Mouse (Mus musculus) embryonic stem cell, embryonic (primary cell): ENCODE data around the gene Tcam1.

Source experiments
- CTCF ChIA-PET, 4 experiments: fragments of 300-600 bp in 2 of 4; fragments of 350-600 bp in 2 of 4; sonication (Branson Sonifier 250); formaldehyde crosslinking; loops; one replicate each; lab custom pipeline; 2022; ENCODE audit warnings: inconsistent platforms in 2 of 4; lab: Charles Lee
- POLR2A ChIA-PET, 4 experiments: fragments of 300-600 bp in 2 of 4; fragments of 350-600 bp in 2 of 4; sonication (Branson Sonifier 250); formaldehyde crosslinking; loops; one replicate each; lab custom pipeline; 2022; ENCODE audit warnings: antibody characterized with exemption in 4 of 4, inconsistent platforms in 1 of 4; lab: Charles Lee

Tcam1 gene

DNA sequence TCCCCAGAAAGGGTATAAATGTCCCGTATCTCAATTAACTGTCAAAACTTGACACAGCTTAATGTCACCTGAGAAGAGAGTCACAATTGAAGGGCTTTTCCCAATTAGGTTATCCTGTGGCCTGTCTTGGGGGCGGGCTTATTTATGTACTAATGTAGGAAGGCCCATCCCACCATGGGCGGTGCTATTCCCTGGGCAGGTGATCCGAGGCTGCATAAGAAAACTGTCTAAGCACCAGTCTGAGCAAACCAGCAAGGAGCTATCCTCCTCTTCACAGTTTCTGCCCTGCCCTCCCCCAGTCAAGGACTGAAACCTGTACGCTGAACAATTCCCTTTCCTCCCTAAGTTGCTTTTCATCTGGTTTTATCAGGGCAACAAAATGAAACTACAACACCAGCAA lies 13.9 kb downstream of the Tcam1 start:
- POLR2A ChIA-PET, result interaction anchor here in 2 of 4 experiments (1.0 to 2.6 kb wide), 3 partner anchors 10 to 17 kb away, joined by 3 to 7 read pairs (median 3); partner anchors contain the start of gene Tcam1 (in 1 of the 2)

DNA sequence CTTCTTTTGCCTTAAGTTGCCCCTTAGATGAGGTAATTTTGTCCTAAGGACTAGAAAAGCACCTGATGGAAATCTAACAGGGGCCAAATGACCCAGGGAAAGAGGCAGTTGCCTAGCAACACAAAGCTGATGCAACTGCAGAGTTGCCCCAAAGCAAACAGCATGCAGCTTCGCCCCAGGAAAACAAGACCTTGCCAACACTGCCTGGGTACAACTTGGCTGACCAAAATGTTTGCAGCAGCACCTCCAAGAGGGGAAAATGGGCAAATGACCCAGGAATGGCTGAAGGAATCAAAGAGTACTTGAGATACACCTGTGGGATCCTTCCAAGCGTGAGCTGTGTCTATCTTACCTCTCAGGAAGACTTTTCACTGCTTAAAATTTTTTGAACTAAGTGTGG lies 15.4 kb downstream of the Tcam1 start:
- POLR2A ChIA-PET, result interaction anchor here in 1 of 4 experiments (0.8 to 1.3 kb wide), 5 partner anchors 19 to 76 kb away, joined by 3 read pairs; partner anchors contain the start of genes Ccdc47 and Smarcd2

More for the DNA sequence above, 13.9 kb downstream of the Tcam1 start:
- CTCF ChIA-PET, result interaction anchor here in 1 of 4 experiments (0.6 kb wide), 1 partner anchor 675 kb away, joined by 3 read pairs; no protein-coding TSS in a partner anchor

DNA sequence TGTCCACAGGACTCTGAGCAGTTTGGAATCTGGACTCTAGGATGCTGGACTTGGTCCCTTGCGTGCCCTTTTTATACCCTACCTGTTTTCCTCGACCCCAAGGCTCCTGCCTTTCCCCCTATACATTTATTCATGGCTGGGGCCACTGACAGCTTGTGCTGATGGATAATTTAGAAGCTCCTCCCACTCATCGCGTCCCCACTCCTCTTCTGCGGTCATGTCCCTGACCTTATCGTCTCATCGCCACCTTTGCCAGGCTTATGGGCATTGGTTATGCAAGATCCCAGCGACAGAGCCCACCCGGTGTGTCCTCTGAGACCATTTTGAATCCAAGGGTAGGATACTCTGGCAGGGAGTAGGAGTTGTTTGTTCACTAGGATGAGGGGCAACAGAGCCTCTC lies 25.3 kb downstream of the Tcam1 start, which contains the start of gene Gh:
Gh (minus strand) TSS at position 101 of the 400 bp plus-strand sequence.
- POLR2A ChIA-PET, result interaction anchor here in 1 of 4 experiments (1.4 kb wide), 1 partner anchor 27 kb away, joined by 5 read pairs; no protein-coding TSS in a partner anchor
- CTCF ChIA-PET, result interaction anchor here in 2 of 4 experiments (1.3 to 2.5 kb wide), 7 partner anchors 11 to 200 kb away, joined by 3 to 16 read pairs (median 8); partner anchors contain the start of genes Cd79b (in 1 of the 2) and Tcam1 (in 1 of the 2)

More for the DNA sequence above, 15.4 kb downstream of the Tcam1 start:
- CTCF ChIA-PET, result interaction anchor here in 1 of 4 experiments (1.0 to 1.2 kb wide), 2 partner anchors 35 to 364 kb away, joined by 3 to 4 read pairs; no protein-coding TSS in a partner anchor

DNA sequence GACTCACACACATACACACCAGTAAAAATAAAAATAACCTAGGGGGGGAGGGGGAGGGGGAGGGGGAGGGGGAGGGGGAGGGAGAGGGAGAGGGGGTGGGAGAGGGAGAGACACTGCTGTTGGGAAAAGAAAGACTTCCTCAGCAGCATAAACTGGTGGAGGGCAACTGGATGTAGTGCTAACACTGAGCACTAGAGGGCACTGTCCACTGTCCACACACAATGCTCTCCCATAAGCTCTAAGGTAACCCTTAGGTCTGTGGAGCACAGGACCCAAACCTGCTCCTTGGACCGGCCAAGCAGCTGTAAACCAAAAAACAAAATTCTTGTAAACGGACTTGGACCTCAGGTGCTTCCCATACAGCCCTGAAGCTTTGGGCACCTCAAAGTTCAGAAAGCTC lies 26.2 kb downstream of the Tcam1 start:
- CTCF ChIA-PET, result interaction anchor here (0.5 to 2.5 kb wide), 48 partner anchors 9 to 1773 kb away, joined by 3 to 16 read pairs (median 4); partner anchors contain the start of genes Tcam1 (in 2 of the 4), Cd79b (in 1 of the 4), Map3k3 (in 1 of the 4) and Prr29 (in 1 of the 4)
- POLR2A ChIA-PET, result interaction anchor here in 3 of 4 experiments (0.5 to 1.8 kb wide), 9 partner anchors 11 to 219 kb away, joined by 3 to 5 read pairs (median 3); partner anchors contain the start of gene Map3k3 (in 1 of the 3)

DNA sequence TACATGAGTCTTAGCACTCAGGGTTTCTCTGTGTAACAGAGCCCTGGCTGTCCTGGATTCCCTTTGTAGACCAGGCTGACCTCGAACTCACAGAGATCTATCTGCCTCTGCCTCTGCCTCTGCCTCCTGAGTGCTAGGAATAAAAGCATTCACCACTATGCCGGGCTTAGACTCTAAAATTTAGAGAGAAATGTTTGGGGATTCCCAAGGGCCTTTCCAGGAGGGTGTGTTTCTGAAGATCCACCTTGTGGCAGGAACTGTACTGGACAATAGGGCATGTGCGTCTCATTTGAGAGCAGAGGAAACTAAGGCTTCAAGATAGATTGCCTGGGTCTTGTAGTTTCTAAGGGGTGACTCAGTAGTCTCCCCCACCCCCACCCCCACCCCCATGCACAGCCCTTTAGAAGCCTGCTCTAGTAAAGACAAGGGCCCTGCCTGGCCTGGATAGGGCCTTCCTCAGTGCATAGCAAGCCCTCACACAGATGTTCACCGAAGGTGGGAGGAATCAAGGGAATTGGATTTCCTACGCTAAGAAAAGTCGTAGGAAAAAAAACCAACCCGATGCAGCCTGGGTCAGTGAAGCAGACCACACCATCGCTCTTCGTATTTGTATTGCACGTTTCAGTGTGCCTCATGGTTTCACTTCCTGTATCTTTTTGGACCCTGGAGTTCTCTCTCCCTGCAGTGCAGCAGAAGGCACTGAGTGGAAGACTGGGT lies 29.0 kb downstream of the Tcam1 start:
- ChIA-PET POLR2A (interaction anchor here in 2 of 4 experiments (0.5 to 0.9 kb wide), 2 partner anchors 12 to 112 kb away, joined by 3 to 6 read pairs; no protein-coding TSS in a partner anchor), CTCF (no interaction called here)

DNA sequence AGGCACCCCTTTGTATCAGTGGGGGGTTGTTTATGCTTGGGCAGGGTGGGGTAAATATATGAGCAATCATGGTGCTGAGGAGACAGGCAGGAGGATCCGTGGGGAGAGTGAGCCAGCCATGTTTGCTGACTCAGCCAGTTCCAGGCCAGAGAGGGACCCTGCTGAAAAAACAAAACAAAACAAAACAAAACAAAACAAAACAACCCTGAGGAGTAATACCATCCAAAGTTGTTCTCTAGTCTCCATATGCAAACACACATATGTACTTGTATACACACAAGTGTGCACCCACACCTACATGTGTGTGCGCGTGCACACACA lies 29.6 kb downstream of the Tcam1 start:
- ChIA-PET POLR2A (interaction anchor here in 2 of 4 experiments (0.5 to 3.1 kb wide), 3 partner anchors 12 to 112 kb away, joined by 3 to 13 read pairs (median 6); no protein-coding TSS in a partner anchor), CTCF (no interaction called here)

DNA sequence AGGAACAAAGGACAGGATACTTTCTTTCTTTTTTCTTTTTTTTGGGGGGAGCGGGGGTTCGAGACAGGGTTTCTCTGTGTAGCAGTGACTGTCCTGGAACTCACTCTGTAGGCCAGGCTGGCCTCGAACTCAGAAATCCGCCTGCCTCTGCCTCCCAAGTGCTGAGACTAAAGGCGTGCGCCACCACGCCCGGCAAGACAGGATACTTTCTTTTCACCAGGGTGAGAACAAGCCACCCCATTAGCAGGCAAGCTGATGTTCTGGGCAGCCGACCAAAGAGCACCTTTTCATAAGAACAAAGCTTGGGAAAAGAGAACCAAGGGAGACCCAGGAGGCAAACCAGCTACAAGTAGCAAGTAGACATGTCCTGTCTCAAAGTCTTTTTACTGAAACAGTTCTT lies 30.3 kb downstream of the Tcam1 start:
- ChIA-PET POLR2A (interaction anchor here in 2 of 4 experiments (0.9 to 3.1 kb wide), 7 partner anchors 16 to 222 kb away, joined by 3 to 13 read pairs (median 5); partner anchors contain the start of genes Map3k3 (in 1 of the 2) and Smarcd2 (in 1 of the 2)), CTCF (interaction anchor here in 3 of 4 experiments (0.5 to 2.2 kb wide), 4 partner anchors 60 to 553 kb away, joined by 3 to 8 read pairs (median 4); no protein-coding TSS in a partner anchor)

DNA sequence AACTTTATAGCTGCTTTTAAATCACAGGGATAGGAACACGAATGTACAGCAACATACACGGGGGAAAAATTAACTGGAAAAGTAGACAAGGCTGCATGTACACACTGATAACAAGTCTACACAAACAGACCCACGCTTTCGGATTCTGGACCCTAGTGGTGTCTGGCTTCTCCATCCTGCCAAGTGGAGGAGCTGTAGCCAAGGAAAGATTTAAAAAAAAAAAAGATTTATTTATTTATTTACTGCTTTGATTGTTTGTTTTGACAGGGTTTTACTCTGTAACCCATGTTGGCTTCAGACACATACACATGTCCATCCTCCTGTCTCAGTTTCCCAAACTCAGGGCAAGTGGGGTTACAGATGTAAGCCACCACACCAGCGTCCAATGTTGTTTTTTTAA lies 31.0 kb downstream of the Tcam1 start:
- POLR2A ChIA-PET, result interaction anchor here in 2 of 4 experiments (0.6 to 3.1 kb wide), 9 partner anchors 10 to 223 kb away, joined by 3 to 13 read pairs (median 5); partner anchors contain the start of genes Map3k3 (in 1 of the 2) and Smarcd2 (in 1 of the 2)

DNA sequence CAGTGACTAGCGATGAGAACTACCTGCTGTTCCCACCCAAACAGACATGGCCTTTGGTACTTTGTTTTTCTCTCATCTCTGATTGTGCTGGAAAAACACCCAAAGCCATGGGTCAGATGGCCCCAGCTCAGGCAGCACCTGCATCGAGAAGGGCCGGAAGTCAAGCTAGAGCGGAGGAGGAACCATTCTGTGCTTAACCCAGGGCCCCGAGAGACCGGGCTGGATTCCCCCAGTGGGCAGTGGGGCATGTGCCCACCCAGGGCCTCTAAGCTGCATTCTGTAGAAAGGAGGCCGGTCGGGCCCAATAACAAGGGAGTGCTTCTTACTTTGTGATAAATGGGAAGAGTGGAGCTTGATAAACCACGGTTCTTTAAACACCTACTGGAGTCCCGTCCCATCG lies 31.7 kb downstream of the Tcam1 start:
- POLR2A ChIA-PET, result interaction anchor here in 3 of 4 experiments (0.6 to 3.1 kb wide), 13 partner anchors 10 to 193 kb away, joined by 3 to 13 read pairs (median 4); partner anchors contain the start of gene Smarcd2 (in 1 of the 3)
- CTCF ChIA-PET, result interaction anchor here (0.6 to 2.2 kb wide), 7 partner anchors 11 to 184 kb away, joined by 3 to 8 read pairs (median 4); partner anchors contain the start of genes Prr29 (in 1 of the 4) and Tcam1 (in 1 of the 4)

More for the DNA sequence above, 31.0 kb downstream of the Tcam1 start:
- CTCF ChIA-PET, result interaction anchor here (0.6 to 2.2 kb wide), 4 partner anchors 59 to 321 kb away, joined by 4 to 8 read pairs (median 4); partner anchors contain the start of gene Prr29 (in 1 of the 4)

DNA sequence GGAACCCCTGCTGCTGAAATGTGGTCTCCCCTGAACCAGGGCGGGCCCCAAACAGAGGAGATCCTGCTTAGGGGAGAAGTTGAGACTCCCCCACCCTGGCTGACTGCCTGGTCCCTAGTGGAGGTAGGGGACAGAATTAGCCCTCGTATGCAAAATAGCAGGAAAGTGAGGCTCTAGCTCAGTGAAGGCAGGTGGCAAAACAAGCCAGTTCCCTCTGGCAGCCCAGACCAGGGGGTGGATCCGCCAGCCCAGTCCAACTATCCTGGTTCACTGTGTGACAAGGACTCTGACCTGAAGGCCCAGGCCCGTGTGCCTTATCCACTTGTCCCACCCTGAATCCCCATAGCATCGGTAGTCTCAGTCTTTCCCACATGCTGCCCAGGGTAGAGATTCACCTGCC lies 33.7 kb downstream of the Tcam1 start:
- POLR2A ChIA-PET, result interaction anchor here in 2 of 4 experiments (1.3 to 2.6 kb wide), 2 partner anchors 9 to 191 kb away, joined by 3 to 12 read pairs; no protein-coding TSS in a partner anchor
- CTCF ChIA-PET, result no interaction called here

DNA sequence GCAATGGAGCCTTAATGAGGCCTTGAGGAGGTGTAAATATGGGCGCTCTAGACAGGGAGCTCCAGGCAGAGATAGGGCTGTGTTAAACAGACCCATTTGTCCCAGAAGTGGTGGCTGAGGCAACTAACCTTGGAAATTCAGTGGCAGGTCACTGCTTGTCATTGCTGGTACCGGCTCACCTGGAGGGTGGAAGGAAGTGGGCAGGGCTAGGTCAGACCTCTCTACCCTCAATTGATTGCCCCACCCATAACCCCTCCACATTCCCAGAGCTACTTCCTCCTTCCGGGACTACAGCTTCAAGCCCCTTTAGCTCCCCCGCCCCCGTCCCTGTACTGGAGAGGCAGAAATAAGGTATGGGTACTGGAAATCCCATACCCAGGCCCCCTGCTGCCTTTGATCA lies 37.1 kb downstream of the Tcam1 start:
- ChIA-PET CTCF (interaction anchor here in 2 of 4 experiments (0.5 to 2.7 kb wide), 6 partner anchors 10 to 346 kb away, joined by 3 to 16 read pairs (median 4); partner anchors contain the start of genes Ace (in 1 of the 2) and Prr29 (in 1 of the 2)), POLR2A (interaction anchor here in 3 of 4 experiments (0.7 to 1.5 kb wide), 7 partner anchors 11 to 120 kb away, joined by 3 to 6 read pairs (median 3); partner anchors contain the start of genes Ccdc47 (in 1 of the 3) and Tcam1 (in 1 of the 3))

DNA sequence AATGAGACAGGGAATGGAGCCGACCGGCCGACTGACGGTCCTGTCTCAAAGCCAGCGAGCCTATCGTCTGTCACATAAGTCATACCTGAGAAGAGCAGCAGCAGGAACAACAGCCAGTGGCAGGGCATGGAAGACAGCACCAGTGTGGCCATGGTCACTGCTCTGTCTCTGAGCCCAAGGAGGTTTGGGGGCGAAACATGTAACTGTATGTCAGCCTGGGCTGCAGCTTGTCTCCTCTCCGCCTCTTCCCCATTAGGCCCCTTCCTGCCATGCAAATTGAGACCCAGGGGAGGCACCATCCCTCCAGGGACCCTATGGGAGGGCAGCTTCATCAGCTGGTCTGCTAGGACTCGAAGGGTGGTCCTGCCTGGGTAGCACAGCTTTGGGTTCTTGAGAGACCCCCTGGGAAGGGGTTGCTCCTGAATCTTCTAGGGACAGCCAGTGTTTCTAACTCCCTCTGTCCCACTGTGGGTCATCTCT lies 37.9 kb downstream of the Tcam1 start, which contains the start of gene Cd79b:
Cd79b (minus strand) TSS at position 430 of the 480 bp plus-strand sequence.
- ChIA-PET CTCF (interaction anchor here in 1 of 4 experiments (0.7 to 2.7 kb wide), 3 partner anchors 12 to 48 kb away, joined by 3 to 16 read pairs (median 3); no protein-coding TSS in a partner anchor), POLR2A (interaction anchor here in 2 of 4 experiments (0.6 to 1.5 kb wide), 10 partner anchors 14 to 187 kb away, joined by 3 to 6 read pairs (median 3); partner anchors contain the start of genes Ccdc47 (in 1 of the 2), Ern1 (in 1 of the 2) and Tcam1 (in 1 of the 2))

DNA sequence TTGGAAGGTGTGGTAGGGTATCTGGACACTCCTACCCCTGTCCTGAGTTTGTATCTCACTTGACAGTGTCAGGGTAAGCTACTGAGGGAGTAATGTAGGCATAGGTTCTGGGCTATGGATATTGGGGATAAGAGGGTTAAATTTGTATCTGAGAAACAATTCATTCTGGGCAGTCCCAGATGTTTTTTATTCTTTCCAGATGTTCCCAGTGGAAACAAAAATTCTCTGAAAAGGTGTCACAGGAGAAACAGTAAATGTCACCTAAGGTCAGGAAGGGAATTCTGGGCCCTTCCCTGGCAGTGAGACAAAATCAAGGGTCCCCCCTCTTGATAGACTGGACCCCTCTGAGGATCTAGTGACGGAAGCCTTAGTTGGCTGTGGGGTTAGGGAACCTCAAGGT lies 39.9 kb downstream of the Tcam1 start:
- POLR2A ChIA-PET, result no interaction called here
- CTCF ChIA-PET, result no interaction called here

DNA sequence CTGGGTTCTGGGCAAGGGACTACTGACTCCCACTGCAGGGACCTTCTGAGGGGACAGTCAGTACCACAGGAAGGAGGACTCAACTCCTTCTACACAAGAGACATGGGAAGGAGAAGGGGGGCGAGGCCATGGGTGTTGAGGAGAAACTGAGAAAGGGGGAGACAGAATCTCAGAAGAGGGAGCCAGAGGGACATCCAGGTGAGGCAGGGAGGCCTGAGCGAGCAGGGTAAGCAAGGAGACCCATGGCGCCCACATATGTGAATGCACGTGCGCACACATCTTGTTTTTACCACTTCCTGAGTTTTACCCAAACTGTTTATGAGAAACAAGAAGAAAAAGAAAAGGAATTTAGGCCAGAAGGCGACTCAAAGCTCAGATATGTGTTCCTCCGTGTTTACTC lies 41.3 kb downstream of the Tcam1 start:
- CTCF ChIA-PET, result interaction anchor here in 1 of 4 experiments (0.7 kb wide), 1 partner anchor 186 kb away, joined by 3 read pairs; no protein-coding TSS in a partner anchor
- POLR2A ChIA-PET, result interaction anchor here in 3 of 4 experiments (0.6 to 2.2 kb wide), 4 partner anchors 10 to 70 kb away, joined by 3 to 6 read pairs (median 4); no protein-coding TSS in a partner anchor

DNA sequence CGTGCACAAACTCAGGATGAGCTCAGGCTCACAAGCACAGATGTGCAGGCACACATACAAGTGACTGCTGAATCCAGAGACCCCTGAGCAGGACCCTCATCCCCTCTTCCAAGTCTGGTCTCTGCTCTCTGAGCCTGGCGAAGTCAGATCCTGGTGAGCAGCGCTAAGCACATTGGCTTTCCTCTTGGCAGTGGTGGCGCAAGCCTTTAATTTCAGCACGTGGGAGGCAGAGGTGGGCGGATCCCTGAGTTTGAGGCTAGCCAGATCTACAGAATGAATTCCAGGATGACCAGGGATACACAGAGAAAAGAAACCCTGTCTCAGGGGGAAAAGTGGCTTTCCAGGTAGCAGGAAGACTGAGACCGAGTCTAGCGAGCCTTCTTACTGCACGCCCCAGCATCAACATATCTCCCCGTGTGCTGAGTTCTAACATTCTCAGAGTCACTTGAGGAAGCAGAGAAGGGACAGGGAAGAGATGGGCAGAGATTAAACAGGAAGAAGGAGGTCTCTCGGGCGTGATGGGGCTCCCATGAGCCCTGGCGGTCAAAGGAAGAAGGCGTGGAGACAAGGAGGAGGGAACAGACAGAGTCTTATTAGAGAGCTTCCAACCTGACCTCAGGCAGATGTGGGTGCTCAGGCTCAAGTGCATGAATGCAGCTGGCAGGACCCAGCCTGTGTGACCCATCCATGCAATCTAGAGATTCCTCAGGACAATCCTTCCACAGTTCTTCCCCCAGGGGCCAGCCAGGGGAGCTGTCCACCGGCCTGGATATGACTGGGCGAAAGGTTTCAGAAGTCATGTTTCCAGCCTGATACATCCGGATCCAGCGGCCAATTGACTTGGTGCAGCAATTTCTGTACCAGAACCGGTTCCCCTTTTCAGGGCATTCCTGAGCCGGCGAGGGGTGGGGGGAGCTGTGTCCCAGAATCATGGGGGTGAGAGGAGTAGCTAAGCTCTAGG lies 42.2 kb downstream of the Tcam1 start:
- POLR2A ChIA-PET, result interaction anchor here in 3 of 4 experiments (0.6 to 2.2 kb wide), 9 partner anchors 9 to 182 kb away, joined by 3 to 7 read pairs (median 4); no protein-coding TSS in a partner anchor
- CTCF ChIA-PET, result interaction anchor here in 3 of 4 experiments (0.7 to 1.5 kb wide), 6 partner anchors 10 to 185 kb away, joined by 3 to 4 read pairs (median 3); no protein-coding TSS in a partner anchor

DNA sequence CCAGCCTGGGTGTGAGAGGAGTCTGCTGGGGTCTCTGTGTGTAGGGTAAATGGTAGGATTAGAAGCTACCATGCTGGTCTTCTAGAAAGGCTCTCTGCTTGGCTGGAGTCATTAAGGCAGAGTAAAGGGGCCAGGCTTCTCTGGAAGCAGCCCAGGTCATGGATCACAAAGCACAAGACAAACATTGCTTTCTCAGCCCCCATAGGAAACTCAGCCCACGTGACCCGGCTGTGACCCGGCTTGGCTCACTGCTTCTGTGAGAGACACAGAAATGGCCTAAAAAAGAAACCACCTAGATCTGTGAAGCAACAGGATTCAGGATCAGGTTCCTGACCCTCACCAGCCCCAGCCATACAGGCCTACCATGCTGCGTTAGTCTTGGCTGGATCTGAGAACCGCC lies 48.4 kb downstream of the Tcam1 start:
- CTCF ChIA-PET, result interaction anchor here in 2 of 4 experiments (0.8 to 1.2 kb wide), 3 partner anchors 15 to 68 kb away, joined by 3 read pairs; no protein-coding TSS in a partner anchor

More for the DNA sequence above, 48.4 kb downstream of the Tcam1 start:
- POLR2A ChIA-PET, result no interaction called here
